ENCODE assay signal across 9 mouse cellular contexts in the genomic region with DNA sequence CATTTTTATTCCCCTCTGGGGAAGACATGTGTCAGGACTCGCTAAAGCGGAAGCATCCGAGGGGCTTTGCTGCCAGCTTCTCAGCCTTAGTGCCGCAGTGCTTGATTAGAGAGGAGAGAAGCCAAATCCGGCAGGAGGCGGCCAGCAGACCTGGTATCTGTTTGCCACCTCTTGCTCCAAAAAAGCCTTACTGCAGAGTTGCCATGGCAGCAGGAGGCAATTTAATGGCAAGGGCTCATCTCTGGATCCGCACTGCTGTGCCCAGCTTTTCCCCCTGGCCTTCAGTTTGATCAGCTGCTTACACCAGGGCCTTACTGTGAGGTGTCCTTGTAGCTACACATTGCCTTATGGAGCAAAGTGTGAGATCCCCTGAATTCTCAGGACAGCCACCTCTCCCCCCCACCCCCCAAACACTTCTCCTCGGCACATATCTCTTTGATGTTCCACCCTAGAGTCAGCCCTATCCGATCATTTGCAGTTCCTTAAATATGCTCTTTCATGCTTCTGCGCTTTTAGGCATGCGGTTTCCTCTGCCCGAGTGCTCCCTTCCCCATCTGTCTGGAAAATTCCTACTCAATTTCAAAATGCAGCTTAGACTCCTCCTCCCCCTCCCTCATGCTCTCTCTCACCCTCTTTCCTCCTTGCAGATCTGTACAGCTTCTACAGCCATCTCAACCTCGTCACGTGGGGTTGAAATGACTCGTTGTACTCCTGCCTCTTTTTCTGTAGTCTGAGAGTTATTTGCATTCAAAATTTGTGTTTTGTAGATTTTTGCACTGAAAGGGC.
DNase-seq lines count a peak whose midpoint lies in the region; ATAC-seq and TF ChIP-seq lines count a peak whose summit lies in the region.
"Had no signal": no experiment of that assay in that cellular context is flagged by ENCODE, and none has a peak within 500 bp of the region (broad histone marks: within the 10 kb centered on the region; RNA-seq: fewer than 3 reads in every experiment).

No protein-coding gene starts in this region.

- H3K9ac ChIP-seq in limb, embryonic 14.5 days (ENCODE audit: low read depth, low read length, severe bottlenecking) = no peak overlapping the region
- H3K9ac ChIP-seq: liver, embryonic 15.5 days had no signal

- H3K4me1 ChIP-seq in limb, embryonic 14.5 days (ENCODE audit: control insufficient read depth, insufficient read depth, low read length) = peaks cover 8% of the 10 kb centered on the region; the same call in 1 of the 2 replicates

- H3K27me3 ChIP-seq in limb, embryonic 14.5 days (ENCODE audit: control insufficient read depth, insufficient read depth, low read length) = no peaks in the 10 kb centered on the region
- H3K27me3 ChIP-seq: liver, embryonic 15.5 days had no signal

- H3K4me3 ChIP-seq in gastrocnemius, adult 2 months = 0 out of 2 replicates have a peak overlapping the region, but pooled peaks have one; percentile 11
- no peak overlapping the region for H3K4me3 ChIP-seq in limb, embryonic 14.5 days (replicated peaks; ENCODE audit: low read length)
- H3K4me3 ChIP-seq: liver, embryonic 15.5 days had no signal

- H3K27ac ChIP-seq in gastrocnemius, adult 2 months = peak overlapping the region; percentile 38; the same call in 1 of the 2 replicates
- no peak overlapping the region for H3K27ac ChIP-seq in limb, embryonic 14.5 days (replicated peaks; ENCODE audit: low read depth, low read length)
- H3K27ac ChIP-seq: liver, embryonic 15.5 days had no signal

- no peaks in the 10 kb centered on the region for H3K9me3 ChIP-seq in limb, embryonic 14.5 days (ENCODE audit: control insufficient read depth, low read length)
- H3K9me3 ChIP-seq: liver, embryonic 15.5 days had no signal

- DNase-seq in gastrocnemius, adult 2 months = no peak
- DNase-seq in gastrocnemius, postnatal 4 days (ENCODE audit: low spot score in 2 of 2) = no peak
- DNase-seq in brain, adult 2 months (ENCODE audit: low read depth, low spot score) = peak; percentile 98
- peak; percentile 45 for DNase-seq in frontal cortex, postnatal 14 days (ENCODE audit: low spot score in 2 of 2)
- peak; percentile 46 for DNase-seq in kidney, adult 9 months
- no peak for DNase-seq in limb, embryonic 14.5 days (ENCODE audit: low spot score)
- DNase-seq in retina, embryonic 14.5 days (ENCODE audit: low spot score) = peak; percentile 49
- DNase-seq in urinary bladder, postnatal 4 days (ENCODE audit: low spot score in 2 of 2) = no peak

- 0 out of 2 replicates have a peak, but pooled peaks cover under 1% of the 10 kb centered on the region for H3K36me3 ChIP-seq in limb, embryonic 14.5 days (ENCODE audit: control insufficient read depth, insufficient read depth, low read length)
- H3K36me3 ChIP-seq: liver, embryonic 15.5 days had no signal

- 29% methylated on average over 15 of the region's 15 CpGs for WGBS in limb, embryonic 14.5 days

- ATAC-seq in limb, embryonic 14.5 days (ENCODE audit: low FRiP score, low read depth) = no peak

- TF ChIP-seq CTCF in gastrocnemius, adult 2 months (IDR thresholded peaks at IDR 0.05) = no peak

- intact Hi-C loops in gastrocnemius, adult 2 months (cut with DNase I) = no loop called here

- 0 out of 2 replicates have a peak overlapping the region, but pooled peaks have one; percentile 6 for H3K4me2 ChIP-seq in limb, embryonic 14.5 days (replicated peaks; ENCODE audit: low read depth, low read length, severe bottlenecking)
- H3K4me2 ChIP-seq: liver, embryonic 15.5 days had no signal

- no peak for TF ChIP-seq POLR2A in limb, embryonic 14.5 days (IDR thresholded peaks at IDR 0.05; ENCODE audit: borderline replicate concordance, extremely low read depth, insufficient read depth, insufficient read length)

Comparison
In these comparisons a context has a peak if more than half of its experiments do, and no peak if none do; other contexts are left out.
1. DNase-seq: peak in brain, adult 2 months (single experiment), frontal cortex, postnatal 14 days (2 of 2), kidney, adult 9 months (single experiment) and retina, embryonic 14.5 days (single experiment); none in gastrocnemius, adult 2 months (single experiment), gastrocnemius, postnatal 4 days (0 of 2), limb, embryonic 14.5 days (single experiment) and urinary bladder, postnatal 4 days (0 of 2).